Mouse (Mus musculus) naive thymus-derived CD4-positive, alpha-beta T cell, adult 2 months (primary cell): ENCODE measurements around the gene Gm11127.
"Not testable (repeated sequence)": the region's sequence is repeated elsewhere in the genome, so short reads cannot be mapped to it uniquely, and the experiment has no call there.

Source experiments
- DNase-seq: peaks from one replicate; pipeline ENCODE4 v3.0.0-alpha.2; 2011; ENCODE audit warnings: low read depth

Gene Gm11127

DNA sequence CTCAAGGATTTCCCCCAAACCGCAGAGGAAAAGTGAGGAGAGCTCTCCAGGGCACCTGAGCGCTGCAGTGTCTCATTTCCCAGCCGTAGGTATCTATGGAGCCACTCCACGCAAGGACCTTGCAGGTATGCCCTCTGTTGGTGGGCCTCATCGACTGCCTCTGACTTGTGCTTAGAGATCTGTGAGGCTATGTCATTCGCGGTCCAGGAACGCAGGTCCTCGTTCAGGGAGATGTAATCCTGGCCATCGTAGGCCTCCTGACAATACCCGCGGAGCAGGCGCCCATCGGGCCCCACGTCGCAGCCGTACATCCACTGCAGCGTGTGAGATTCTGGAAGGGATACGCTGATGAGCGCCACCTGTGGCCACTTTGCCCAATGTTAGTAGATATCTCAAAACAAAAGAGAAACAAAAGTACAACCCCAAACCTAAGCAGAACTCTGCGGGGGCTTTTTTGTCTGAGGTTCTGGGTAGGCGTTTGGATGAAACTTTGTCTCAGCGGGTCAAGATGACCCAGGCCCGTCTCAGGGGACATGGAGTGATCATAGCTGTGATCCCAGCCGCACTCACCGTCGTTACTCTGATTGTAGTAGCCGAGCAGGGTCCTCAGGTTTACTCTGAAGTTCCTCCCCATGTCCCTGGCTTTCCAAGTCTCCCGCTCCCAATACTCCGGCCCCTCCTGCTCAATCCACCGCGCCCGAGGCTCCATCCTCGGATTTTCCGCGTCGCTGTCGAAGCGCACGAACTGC lies 26.4 kb downstream of the Gm11127 start:
- peak; percentile 72 for DNase-seq

GRCm38 (mm10) chr17:36030703-36031582 lies 27.2 kb downstream of the Gm11127 start:
- DNase-seq = not testable (repeated sequence)

GRCm38 (mm10) chr17:36030046-36030702 lies 28.0 kb downstream of the Gm11127 start:
- DNase-seq = not testable (repeated sequence)

GRCm38 (mm10) chr17:36028879-36029619 lies 29.1 kb downstream of the Gm11127 start:
- DNase-seq = no peak

DNA sequence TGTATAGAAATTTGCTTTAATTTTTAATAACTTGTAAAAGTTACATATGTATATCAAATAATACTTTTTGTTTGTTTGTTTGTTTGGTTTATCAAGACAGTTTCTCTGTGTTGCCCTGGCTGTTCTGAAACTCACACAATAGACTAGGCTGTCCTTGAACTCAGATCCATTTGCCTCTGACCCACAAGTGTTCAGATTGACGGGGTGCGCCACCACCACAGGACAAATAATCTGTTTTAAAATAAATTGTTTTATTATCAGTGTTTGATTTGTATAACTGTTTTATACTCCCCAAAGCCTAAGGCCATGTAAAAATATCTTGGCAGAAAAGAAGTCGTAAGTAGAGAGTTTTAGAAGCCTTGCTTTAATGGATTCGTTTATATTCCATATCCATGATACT lies 30.5 kb downstream of the Gm11127 start:
- DNase-seq = no peak

- DNase-seq = no peak
These were observed 32.3 kb downstream of the Gm11127 start for GRCm38 (mm10) chr17:36025901-36026300.

GRCm38 (mm10) chr17:36025197-36025596 lies 33.0 kb downstream of the Gm11127 start:
- no peak for DNase-seq

DNA sequence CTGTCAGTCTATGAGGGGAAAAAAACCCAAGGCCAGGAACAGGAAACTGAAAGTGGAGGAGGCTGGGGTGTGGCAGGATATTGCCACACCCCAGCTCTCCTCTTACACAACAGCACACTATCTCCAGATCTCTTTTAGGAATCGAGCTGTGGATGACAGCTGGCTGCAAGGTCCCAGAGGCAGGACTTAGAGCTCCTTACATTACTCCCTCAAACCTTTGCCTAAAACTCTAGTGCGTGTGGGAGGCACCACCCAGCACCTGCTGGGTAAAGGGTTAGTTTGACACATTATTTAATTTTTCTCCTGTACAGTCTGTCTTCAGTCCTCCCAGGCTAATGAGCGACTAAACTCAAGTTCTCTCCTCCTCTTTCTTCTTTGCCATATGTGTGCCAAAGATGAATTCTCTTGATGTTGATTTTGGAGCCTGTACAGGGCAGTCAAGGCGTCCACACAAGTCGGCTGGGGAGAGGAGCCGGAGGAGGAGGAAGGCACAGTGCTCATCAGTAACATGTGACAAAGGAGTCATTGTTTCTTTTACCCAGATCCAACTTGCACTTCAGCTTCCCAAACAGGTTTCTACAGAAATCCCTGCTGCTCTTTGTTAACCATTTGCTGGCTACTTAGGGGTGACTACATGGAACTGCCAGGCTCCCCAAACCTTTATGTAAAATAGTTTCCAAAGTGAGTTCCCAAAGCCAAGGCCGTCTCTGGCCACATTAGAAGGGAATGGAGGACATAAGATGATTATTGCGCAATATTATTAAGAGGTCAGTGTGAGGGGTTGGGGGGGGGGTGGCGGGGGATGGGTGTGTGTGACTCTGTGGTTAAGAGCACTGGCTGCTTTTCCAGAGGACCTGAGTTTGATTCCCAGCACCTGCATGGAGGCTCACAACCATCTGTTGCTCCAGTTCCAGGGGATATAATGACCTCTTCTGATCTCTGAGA lies 34.2 kb downstream of the Gm11127 start:
- peak; percentile 63 for DNase-seq

DNA sequence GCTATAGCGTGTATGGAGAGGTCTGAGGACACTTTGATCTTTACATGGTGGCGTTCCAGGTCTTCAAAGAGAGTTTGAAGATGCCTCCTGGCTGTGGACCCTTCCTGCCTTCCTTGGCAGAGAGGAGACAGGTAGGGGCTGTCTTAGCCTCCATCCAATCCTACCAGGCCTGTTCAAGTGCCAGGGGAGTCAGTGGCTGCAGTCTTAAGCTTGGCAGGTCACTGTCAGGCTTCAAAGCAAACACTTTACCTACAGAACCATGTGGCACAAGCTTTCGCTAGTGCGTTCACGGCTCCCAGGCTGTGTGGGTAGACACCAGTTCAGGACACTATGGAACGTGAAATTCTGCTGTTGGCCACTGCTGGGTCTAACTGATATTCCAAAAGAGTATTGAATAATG lies 35.2 kb downstream of the Gm11127 start:
- no peak for DNase-seq

DNA sequence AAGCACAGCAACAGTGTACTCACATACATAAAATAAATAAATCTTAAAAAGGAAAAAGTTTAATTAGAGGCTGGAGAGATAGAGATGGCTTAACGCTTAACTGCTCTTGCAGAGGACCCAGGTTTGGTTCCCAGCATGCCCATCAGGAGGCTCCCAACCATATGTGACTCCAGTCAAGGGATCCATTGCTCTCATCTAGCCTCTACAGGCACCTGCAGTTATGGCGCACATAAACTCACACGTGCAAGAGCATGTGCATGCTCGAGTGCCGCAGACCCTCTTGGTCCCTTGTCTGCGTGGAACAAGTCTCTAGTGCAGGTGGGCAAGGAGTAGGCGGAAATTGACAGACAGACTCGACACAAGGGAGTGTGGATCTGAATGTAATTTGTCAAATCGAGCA lies 36.1 kb downstream of the Gm11127 start:
- DNase-seq = no peak

- DNase-seq = no peak
These were observed 36.9 kb downstream of the Gm11127 start for GRCm38 (mm10) chr17:36021309-36021708.

DNA sequence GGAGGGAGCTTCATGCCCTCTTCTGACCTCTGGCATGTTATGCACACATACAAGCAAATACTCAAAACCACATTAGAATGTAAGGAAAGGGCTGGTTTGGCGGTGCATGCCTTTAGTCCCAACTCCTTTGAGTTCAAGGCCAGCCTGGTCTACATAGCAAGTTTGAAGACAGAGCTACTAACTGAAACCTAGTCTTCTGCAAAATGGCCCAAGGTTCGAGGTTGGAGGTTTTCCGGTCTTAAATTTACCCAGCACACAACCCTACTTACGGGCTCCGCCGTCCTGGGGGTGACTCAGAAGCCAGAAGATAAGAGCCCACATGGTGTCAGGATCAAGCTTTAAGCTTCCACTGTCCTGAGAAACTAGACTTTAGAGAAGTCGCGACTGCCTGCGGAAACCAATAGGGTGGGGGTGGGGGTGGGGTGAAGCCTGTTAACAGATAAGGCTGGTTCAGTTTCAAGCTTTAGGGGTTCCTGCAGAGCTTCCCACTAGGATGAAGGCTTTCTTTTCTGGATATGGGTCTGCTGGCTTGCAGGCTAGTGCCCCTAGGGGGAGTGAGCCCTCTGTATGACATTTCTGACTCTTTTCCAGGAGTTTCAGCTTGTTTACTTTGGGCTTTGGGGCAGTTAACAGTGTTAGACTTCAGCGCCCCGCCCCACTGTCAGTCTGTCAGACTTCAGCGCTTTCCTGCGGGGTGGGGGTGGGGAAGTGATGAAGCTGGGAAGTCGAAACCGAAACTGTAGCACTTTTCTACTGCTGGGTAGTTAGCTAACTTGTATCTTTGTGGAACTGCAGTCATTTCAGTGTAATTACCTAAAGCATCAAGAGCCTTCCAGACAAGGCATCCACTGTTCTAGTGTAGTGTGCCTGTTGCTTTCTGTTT lies 37.7 kb downstream of the Gm11127 start, which contains the start of gene H2-T24:
TSS of gene H2-T24 (minus strand) at position 370 of the 883 bp plus-strand sequence.
- DNase-seq = peak; percentile 92

- no peak for DNase-seq
These were observed 38.7 kb downstream of the Gm11127 start for GRCm38 (mm10) chr17:36019519-36019918.

- no peak for DNase-seq
These were observed 39.2 kb downstream of the Gm11127 start for GRCm38 (mm10) chr17:36018979-36019378.

DNA sequence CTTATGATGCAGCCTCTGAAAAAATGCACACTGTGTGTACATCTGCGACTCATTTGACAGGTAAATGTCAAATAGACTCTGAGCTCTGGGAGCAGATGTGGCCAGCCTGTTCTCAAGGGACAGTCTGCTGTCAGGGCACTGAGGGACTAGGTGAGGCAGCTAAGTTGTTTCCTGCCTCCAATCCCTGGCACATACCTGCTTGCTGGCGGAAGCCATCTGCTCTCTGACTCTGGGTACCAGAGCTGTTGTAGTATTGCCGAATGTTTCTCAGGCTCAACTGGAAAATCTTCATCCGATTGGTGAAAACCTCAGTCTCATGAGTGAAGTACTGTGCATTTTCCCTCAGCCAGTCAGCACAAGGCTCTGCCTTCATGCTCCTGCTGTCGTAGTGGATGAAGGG lies 41.1 kb downstream of the Gm11127 start:
- no peak for DNase-seq

DNA sequence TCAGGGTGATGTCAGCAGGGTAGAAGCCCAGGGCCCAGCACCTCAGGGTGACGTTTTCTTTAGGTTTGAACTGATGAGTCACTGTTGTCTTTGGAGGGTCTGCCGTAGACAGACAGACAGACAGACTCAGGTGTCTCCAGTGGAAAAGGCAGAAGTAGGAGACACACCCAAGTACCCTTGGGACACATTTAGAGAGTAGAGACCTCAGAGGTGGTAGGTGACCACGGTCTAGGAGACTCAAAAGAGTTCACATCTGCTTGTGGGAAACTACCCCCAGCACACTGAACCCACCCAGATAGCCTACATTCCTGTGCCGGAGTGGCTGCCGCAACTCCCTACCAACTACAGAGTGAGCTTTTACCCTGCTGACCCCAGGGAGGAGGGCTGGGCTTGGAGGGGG lies 43.2 kb downstream of the Gm11127 start:
- DNase-seq = no peak
